Mouse (Mus musculus): ENCODE data around the gene Rxfp2. TPM values are rescaled to one million over a fixed set of nuclear protein-coding genes. Genes with fewer than 3 reads are reported as not detected.

Gene Rxfp2
- polyA plus RNA-seq, 1 experiment from 2014 or later: 0.68 TPM

DNA sequence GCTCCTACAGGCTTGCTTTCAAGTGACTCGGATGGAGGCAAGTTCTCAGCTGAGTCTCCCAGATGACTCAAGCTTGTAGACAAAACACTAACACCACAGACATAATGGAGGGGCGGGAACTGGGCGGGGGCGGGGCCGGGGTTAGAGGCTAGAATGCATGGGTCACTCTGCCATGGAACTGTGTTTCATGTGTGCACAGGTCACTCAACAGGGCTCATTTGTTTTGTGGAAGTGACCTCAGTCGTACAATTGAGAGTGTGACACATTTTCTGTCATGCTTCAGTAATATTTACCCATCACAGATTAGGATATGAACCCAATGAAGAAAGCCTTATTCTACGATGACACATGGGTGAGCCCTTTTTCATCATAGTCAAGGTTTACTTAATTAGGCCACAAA lies 20.2 kb upstream of the Rxfp2 start:
- Histone ChIP-seq H3K27me3 (ENCODE audit: insufficient read depth, low read length) (no peaks in the 10 kb centered on the region), H3K4me2 (no peak overlapping the region), H3K9ac (no peak overlapping the region), H3K4me1 (ENCODE audit: insufficient read depth) (no peaks in the 10 kb centered on the region), H3K27ac (ENCODE audit: low read depth) (no peak overlapping the region), H3K4me3 (ENCODE audit: low read depth, low read length) (no peak overlapping the region), H3K9me3 (ENCODE audit: low read depth, low read length) (no peaks in the 10 kb centered on the region), H3K36me3 (ENCODE audit: insufficient read depth) (no peaks in the 10 kb centered on the region)
- no peak for TF ChIP-seq CTCF (IDR thresholded peaks at IDR 0.05; ENCODE audit: low read depth)
- no peak for ATAC-seq (ENCODE audit: insufficient read depth)
- DNase-seq: no peak
- WGBS: 70% methylated on average over 7 of the region's 7 CpGs

DNA sequence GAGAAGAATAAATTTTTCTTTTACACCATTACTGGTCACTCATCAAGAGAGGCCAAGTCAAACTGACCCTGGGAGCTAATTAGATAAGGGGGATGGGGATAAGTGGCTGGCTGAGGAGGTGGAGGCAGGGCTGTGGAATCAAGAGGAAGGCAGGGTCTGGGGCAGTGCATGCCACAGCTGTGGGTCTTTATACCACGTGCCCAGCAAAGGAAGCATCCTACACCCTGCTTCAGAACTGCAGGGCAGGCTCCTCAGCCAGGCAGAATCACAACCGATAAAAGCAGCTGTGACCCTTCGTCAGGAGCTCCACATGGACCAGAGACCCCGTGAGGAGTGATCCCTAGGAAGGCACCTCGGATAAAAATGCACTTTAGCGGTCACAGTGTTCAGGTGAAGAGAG lies 13.1 kb upstream of the Rxfp2 start:
- ATAC-seq (ENCODE audit: insufficient read depth): peak; percentile 52; the same call in 1 of the 2 replicates
- Histone ChIP-seq H3K27ac (ENCODE audit: low read depth) (no peak overlapping the region), H3K9ac (no peak overlapping the region), H3K27me3 (ENCODE audit: insufficient read depth, low read length) (no peaks in the 10 kb centered on the region), H3K9me3 (ENCODE audit: low read depth, low read length) (no peaks in the 10 kb centered on the region), H3K36me3 (ENCODE audit: insufficient read depth) (no peaks in the 10 kb centered on the region), H3K4me1 (ENCODE audit: insufficient read depth) (no peaks in the 10 kb centered on the region), H3K4me2 (peak overlapping the region; percentile 37; the same call in 1 of the 2 replicates), H3K4me3 (ENCODE audit: low read depth, low read length) (no peak overlapping the region)
- 27% methylated on average over 6 of the region's 6 CpGs for WGBS
- no peak for TF ChIP-seq CTCF (IDR thresholded peaks at IDR 0.05; ENCODE audit: low read depth)
- DNase-seq: no peak

DNA sequence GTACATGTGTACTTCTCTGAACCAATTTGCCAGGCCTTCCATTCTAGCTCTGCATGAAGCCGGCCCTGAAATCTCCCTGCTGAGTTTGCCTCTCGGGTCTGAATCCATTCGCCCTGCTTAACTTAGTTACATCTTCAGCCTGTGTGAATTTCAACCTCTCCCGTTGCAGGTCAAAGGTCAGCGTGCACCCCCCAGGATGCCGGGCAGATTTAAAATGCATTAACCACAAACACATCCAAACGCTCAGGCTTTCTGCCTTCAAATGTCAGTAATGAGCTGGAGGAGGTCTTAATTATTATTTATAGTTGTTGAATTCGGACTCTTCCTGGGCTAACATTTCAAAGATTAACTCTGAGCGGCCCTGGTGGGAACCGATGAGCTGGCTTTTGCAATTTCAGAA lies 1.6 kb upstream of the Rxfp2 start:
- Histone ChIP-seq H3K4me1 (ENCODE audit: insufficient read depth) (no peaks in the 10 kb centered on the region), H3K9ac (no peak overlapping the region), H3K4me3 (ENCODE audit: low read depth, low read length) (no peak overlapping the region), H3K4me2 (no peak overlapping the region), H3K27ac (ENCODE audit: low read depth) (no peak overlapping the region), H3K9me3 (ENCODE audit: low read depth, low read length) (no peaks in the 10 kb centered on the region), H3K36me3 (ENCODE audit: insufficient read depth) (no peaks in the 10 kb centered on the region), H3K27me3 (ENCODE audit: insufficient read depth, low read length) (peaks cover 7% of the 10 kb centered on the region; the same call in 1 of the 2 replicates)
- WGBS: 36% methylated on average over 10 of the region's 10 CpGs
- TF ChIP-seq CTCF (IDR thresholded peaks at IDR 0.05; ENCODE audit: low read depth): no peak
- DNase-seq (no peak), ATAC-seq (ENCODE audit: insufficient read depth) (no peak)

DNA sequence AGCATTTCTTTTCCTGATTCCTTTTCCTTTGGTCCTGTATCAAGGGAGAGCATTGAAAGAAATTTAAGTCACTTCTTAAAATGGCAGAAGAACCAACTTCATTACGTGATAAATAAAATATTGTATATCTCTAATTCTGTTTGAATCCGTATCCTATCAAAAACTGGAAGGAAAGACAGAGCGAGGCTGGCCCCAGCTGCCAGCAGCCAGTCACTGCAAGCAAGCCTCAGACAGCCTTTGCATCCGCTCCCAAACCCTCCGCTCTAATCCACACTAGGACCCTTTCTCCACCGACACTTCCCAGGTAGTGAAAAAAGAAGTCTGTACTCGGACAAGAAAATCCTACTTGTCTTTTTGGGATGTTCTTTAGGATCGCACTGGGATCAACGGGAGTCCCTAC lies 803 bp upstream of the Rxfp2 start:
- TF ChIP-seq CTCF (IDR thresholded peaks at IDR 0.05; ENCODE audit: low read depth): peak; percentile 38
- Histone ChIP-seq H3K9ac (no peak overlapping the region), H3K4me1 (ENCODE audit: insufficient read depth) (no peaks in the 10 kb centered on the region), H3K36me3 (ENCODE audit: insufficient read depth) (no peaks in the 10 kb centered on the region), H3K4me2 (no peak overlapping the region), H3K27me3 (ENCODE audit: insufficient read depth, low read length) (peaks cover 7% of the 10 kb centered on the region; the same call in 1 of the 2 replicates), H3K27ac (ENCODE audit: low read depth) (no peak overlapping the region), H3K9me3 (ENCODE audit: low read depth, low read length) (no peaks in the 10 kb centered on the region), H3K4me3 (ENCODE audit: low read depth, low read length) (no peak overlapping the region)
- WGBS: 60% methylated on average over 9 of the region's 9 CpGs
- peak; percentile 47 for DNase-seq
- no peak for ATAC-seq (ENCODE audit: insufficient read depth)

DNA sequence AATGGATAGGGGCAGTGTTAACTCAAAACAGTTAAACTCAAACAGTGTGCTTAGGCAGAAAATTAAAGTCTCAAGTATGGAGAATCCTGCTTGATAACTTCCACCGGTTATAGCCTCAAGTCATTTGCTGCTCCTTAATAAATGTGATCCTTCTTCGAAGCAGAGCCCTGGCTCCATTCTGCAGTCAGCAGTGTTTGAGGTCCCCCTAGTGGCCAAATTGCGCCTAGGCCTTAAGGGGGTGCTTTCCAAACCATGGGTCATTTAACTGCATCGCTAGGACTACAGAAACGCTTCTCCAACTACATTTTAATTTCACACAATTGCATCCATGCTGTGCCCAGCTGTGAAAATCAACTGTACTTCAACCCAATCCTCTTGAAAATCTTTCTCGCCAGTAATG lies 2.4 kb downstream of the Rxfp2 start:
- peak; percentile 79 for ATAC-seq (ENCODE audit: insufficient read depth)
- no peaks in the 10 kb centered on the region for H3K4me1 ChIP-seq (ENCODE audit: insufficient read depth)

DNA sequence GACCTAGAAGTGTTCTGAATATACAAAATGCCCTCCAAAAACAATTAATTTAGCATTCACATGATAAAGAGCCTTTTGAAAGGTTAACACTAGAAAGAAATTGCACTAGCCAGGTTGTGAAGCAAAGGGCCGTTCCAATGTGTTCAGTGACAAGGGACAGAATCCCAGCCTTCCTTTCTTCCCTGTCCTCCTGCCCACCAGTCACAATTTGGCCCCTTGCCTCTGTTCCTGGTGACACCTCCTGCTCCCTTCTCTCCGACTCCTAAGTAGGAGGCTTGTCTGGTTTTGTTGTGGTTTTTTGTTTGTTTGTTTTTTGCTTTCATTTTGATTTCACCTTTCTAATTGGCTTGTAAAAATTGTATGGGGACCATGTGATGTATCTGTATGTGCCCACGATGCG lies 3.3 kb downstream of the Rxfp2 start:
- DNase-seq: no peak

More for the DNA sequence above, 2.4 kb downstream of the Rxfp2 start:
- Histone ChIP-seq H3K36me3 (ENCODE audit: insufficient read depth) (no peaks in the 10 kb centered on the region), H3K27ac (ENCODE audit: low read depth) (no peak overlapping the region), H3K27me3 (ENCODE audit: insufficient read depth, low read length) (peaks cover 7% of the 10 kb centered on the region; the same call in 1 of the 2 replicates), H3K4me2 (no peak overlapping the region), H3K9ac (no peak overlapping the region), H3K4me3 (ENCODE audit: low read depth, low read length) (no peak overlapping the region), H3K9me3 (ENCODE audit: low read depth, low read length) (no peaks in the 10 kb centered on the region)
- peak; percentile 96 for DNase-seq
- peak; percentile 98 for TF ChIP-seq CTCF (IDR thresholded peaks at IDR 0.05; ENCODE audit: low read depth)
- 5% methylated on average over 6 of the region's 6 CpGs for WGBS

DNA sequence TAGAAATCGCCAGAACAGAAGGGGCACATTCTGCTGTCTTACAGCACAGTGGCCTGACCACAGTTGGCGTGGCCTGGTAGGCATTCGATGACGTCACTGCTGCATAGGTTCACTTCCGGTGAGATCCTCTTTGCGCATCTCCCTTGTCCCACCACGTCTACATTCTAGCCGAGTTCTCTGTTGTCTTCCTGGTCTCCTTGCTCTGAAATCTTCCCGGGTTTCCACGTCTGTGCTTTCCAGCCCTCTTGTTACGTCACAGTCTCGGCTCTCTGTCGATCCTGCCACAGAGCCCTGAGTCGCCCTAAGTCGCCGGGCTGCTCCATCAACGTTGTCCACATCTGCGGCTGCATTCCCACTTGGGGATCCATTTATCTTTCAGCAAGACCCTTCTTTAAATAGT lies 4.1 kb downstream of the Rxfp2 start:
- Histone ChIP-seq H3K27ac (ENCODE audit: low read depth) (no peak overlapping the region), H3K9ac (no peak overlapping the region), H3K9me3 (ENCODE audit: low read depth, low read length) (no peaks in the 10 kb centered on the region), H3K27me3 (ENCODE audit: insufficient read depth, low read length) (peaks cover 7% of the 10 kb centered on the region; the same call in 1 of the 2 replicates), H3K4me2 (no peak overlapping the region), H3K36me3 (ENCODE audit: insufficient read depth) (no peaks in the 10 kb centered on the region), H3K4me1 (ENCODE audit: insufficient read depth) (no peaks in the 10 kb centered on the region), H3K4me3 (ENCODE audit: low read depth, low read length) (no peak overlapping the region)
- DNase-seq (no peak), ATAC-seq (ENCODE audit: insufficient read depth) (no peak)
- TF ChIP-seq CTCF (IDR thresholded peaks at IDR 0.05; ENCODE audit: low read depth): no peak
- WGBS: 72% methylated on average over 18 of the region's 18 CpGs

More for the DNA sequence above, 3.3 kb downstream of the Rxfp2 start:
- Histone ChIP-seq H3K9ac (no peak overlapping the region), H3K36me3 (ENCODE audit: insufficient read depth) (no peaks in the 10 kb centered on the region), H3K4me1 (ENCODE audit: insufficient read depth) (no peaks in the 10 kb centered on the region), H3K4me2 (no peak overlapping the region), H3K4me3 (ENCODE audit: low read depth, low read length) (no peak overlapping the region), H3K27ac (ENCODE audit: low read depth) (no peak overlapping the region), H3K27me3 (ENCODE audit: insufficient read depth, low read length) (peaks cover 7% of the 10 kb centered on the region; the same call in 1 of the 2 replicates), H3K9me3 (ENCODE audit: low read depth, low read length) (no peaks in the 10 kb centered on the region)
- WGBS: 71% methylated on average over 4 of the region's 4 CpGs
- no peak for ATAC-seq (ENCODE audit: insufficient read depth)
- TF ChIP-seq CTCF (IDR thresholded peaks at IDR 0.05; ENCODE audit: low read depth): no peak

DNA sequence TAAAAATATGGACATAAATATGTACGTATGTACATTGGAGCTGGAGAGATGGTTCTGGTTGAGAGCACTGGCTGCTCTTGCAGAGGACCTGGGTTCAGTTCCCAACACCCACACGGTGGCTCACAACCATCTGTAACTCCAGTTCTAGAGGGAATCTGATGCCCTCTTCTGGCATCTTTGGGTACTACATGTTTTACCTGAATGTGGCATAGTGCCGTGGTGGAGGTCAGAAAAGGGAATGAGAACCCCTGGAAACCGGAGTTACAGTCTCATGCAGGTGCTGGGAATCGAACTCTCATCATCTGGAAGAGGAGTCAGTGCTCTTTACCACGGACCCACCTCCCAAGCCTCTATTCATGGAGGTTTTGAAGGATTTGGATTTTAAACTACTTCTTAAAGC lies 5.0 kb downstream of the Rxfp2 start:
- Histone ChIP-seq H3K4me1 (ENCODE audit: insufficient read depth) (no peaks in the 10 kb centered on the region), H3K27me3 (ENCODE audit: insufficient read depth, low read length) (peaks cover 6% of the 10 kb centered on the region; the same call in 1 of the 2 replicates), H3K36me3 (ENCODE audit: insufficient read depth) (no peaks in the 10 kb centered on the region), H3K9ac (no peak overlapping the region), H3K27ac (ENCODE audit: low read depth) (no peak overlapping the region), H3K4me2 (no peak overlapping the region), H3K9me3 (ENCODE audit: low read depth, low read length) (no peaks in the 10 kb centered on the region), H3K4me3 (ENCODE audit: low read depth, low read length) (no peak overlapping the region)
- peak; percentile 17; the same call in 1 of the 2 replicates for TF ChIP-seq CTCF (IDR thresholded peaks at IDR 0.05; ENCODE audit: low read depth)
- DNase-seq (no peak), ATAC-seq (ENCODE audit: insufficient read depth) (no peak)
- 91% methylated on average over 6 of the region's 6 CpGs for WGBS
